Mouse (Mus musculus) intestine, embryonic 16.5 days (tissue): ENCODE results near the gene Gapvd1. TPM values are rescaled to one million over a fixed set of nuclear protein-coding genes. Genes with fewer than 3 reads are reported as not detected.

Source experiments
- ATAC-seq: fragments of 200-750 bp; cut with Nextera tagmentation; 2 replicates; pipeline ENCODE4 v1.8.0; 2017; ENCODE audit warnings: moderate TSS enrichment, moderate library complexity
- H3K27ac ChIP-seq: fragments of 300-500 bp; sonication (generic); 2 replicates; pipeline ENCODE4 v1.5.1; 2014; ENCODE audit warnings: mild to moderate bottlenecking, low read length
- H3K27me3 ChIP-seq: fragments of 300-500 bp; sonication (generic); replicated peaks from 2 replicates; pipeline ENCODE4 v1.6.1; 2014; ENCODE audit warnings: low read length, control low read depth, mixed read lengths; ENCODE audit not compliant: control insufficient read depth, insufficient read depth
- H3K36me3 ChIP-seq: fragments of 300-500 bp; sonication (generic); 2 replicates; pipeline ENCODE4 v1.6.1; 2014; ENCODE audit warnings: low read length, control low read depth; ENCODE audit not compliant: control insufficient read depth, insufficient read depth
- H3K4me1 ChIP-seq: fragments of 300-500 bp; sonication (generic); 2 replicates; pipeline ENCODE4 v1.6.1; 2014; ENCODE audit warnings: low read length, control low read depth, mixed read lengths; ENCODE audit not compliant: control insufficient read depth, insufficient read depth
- H3K4me2 ChIP-seq: fragments of 300-500 bp; sonication (generic); 2 replicates; pipeline ENCODE4 v1.6.1; 2014; ENCODE audit warnings: low read depth, low read length, control low read depth
- H3K4me3 ChIP-seq: fragments of 300-500 bp; sonication (generic); 2 replicates; pipeline ENCODE4 v1.5.1; 2014; ENCODE audit warnings: mild to moderate bottlenecking, low read length
- H3K9ac ChIP-seq: fragments of 300-500 bp; sonication (generic); 2 replicates; pipeline ENCODE4 v1.6.1; 2014; ENCODE audit warnings: low read depth, low read length
- H3K9me3 ChIP-seq: fragments of 300-500 bp; sonication (generic); 2 replicates; pipeline ENCODE4 v1.6.1; 2016; ENCODE audit warnings: low read length, control low read depth; ENCODE audit not compliant: control insufficient read depth
- WGBS: fragments of 180-500 bp; shearing (Covaris S2); extraction: QIAGEN DNeasy Blood & Tissue Kit; methylation state at CpG from one replicate; pipeline ENCODE4 v1.1.7; 2014; 5-methylcytosine and 5-hydroxymethylcytosine counted together
- polyA plus RNA-seq: library from polyadenylated mRNA; unstranded; fragments of >200 nt; fragmentation: Nextera tagmentation; extraction: Ambion mirVana; gene quantifications from 2 replicates; pipeline ENCODE4 v1.2.1, GENCODE M21; 2015

Gene Gapvd1
- polyA plus RNA-seq, 1 experiment from 2014 or later, result 56.6 TPM

DNA sequence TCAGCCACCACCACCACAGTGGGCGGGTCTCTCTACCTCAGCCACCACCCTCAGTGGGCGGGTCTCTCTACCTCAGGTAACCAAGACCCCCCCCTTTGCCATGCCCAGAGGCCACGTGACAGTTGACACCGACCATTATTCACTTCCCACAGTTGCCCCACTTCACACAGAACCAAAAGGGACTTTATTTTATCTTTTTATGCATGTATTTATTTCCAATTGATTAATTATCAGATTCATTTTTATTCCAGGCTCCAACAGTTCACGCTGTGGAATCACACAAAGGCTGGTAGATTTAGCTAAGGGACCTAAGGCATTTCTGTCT is 108.5 kb downstream of the Gapvd1 start:
- Histone ChIP-seq H3K4me1 (peaks cover 10% of the 10 kb centered on the region), H3K9me3 (no peaks in the 10 kb centered on the region; the same call in 1 of the 2 replicates), H3K4me3 (peak overlapping the region; percentile 53; the same call in 1 of the 2 replicates), H3K9ac (no peak overlapping the region), H3K27me3 (no peaks in the 10 kb centered on the region), H3K4me2 (peak overlapping the region; percentile 91), H3K27ac (no peak overlapping the region), H3K36me3 (no peaks in the 10 kb centered on the region)
- no peak for ATAC-seq
- WGBS, result 11% methylated on average over 5 of the region's 5 CpGs

- H3K9me3 ChIP-seq, result no peaks in the 10 kb centered on the region; the same call in 1 of the 2 replicates
- H3K27me3 ChIP-seq, result no peaks in the 10 kb centered on the region
- WGBS, result 11% methylated on average over 21 of the region's 21 CpGs
- peak overlapping the region; percentile 91 for H3K4me2 ChIP-seq
- peak overlapping the region; percentile 53 for H3K4me3 ChIP-seq
- no peaks in the 10 kb centered on the region for H3K36me3 ChIP-seq
- peak; percentile 96 for ATAC-seq
- H3K9ac ChIP-seq, result peak overlapping the region; percentile 69
- peaks cover 10% of the 10 kb centered on the region for H3K4me1 ChIP-seq
- H3K27ac ChIP-seq, result peak overlapping the region; percentile 60
These were observed 109.0 kb downstream of the Gapvd1 start for GRCm38 (mm10) chr2:34645851-34646540.

- Histone ChIP-seq H3K4me1 (peaks cover 10% of the 10 kb centered on the region), H3K4me2 (no peak overlapping the region), H3K9me3 (no peaks in the 10 kb centered on the region; the same call in 1 of the 2 replicates), H3K4me3 (no peak overlapping the region), H3K27me3 (no peaks in the 10 kb centered on the region), H3K27ac (no peak overlapping the region), H3K36me3 (no peaks in the 10 kb centered on the region), H3K9ac (no peak overlapping the region)
- WGBS, result 48% methylated on average over 22 of the region's 22 CpGs
- no peak for ATAC-seq
These were observed 110.2 kb downstream of the Gapvd1 start for GRCm38 (mm10) chr2:34644571-34645526.

DNA sequence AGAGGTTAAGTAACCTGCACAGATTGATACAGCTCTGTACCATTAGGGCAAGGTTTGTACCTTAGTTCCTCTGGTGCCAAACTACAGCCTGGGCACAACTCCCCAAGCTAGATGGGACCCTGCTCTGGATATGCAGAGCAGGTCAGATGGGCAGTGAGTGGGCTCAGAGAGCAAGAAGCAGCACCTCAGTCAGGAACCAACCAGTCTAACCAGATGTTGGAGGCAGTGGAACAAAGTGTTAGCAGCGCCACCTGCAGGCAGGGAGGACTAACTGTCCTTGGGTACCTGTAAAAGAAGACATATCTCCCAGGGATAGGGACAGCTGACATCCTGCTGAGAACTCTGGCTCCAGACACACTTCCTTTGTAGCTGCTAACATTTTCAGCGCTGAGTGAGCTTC is 112.7 kb downstream of the Gapvd1 start:
- ATAC-seq, result no peak
- no peak overlapping the region for H3K4me2 ChIP-seq
- H3K27me3 ChIP-seq, result no peaks in the 10 kb centered on the region
- no peak overlapping the region for H3K4me3 ChIP-seq
- H3K36me3 ChIP-seq, result no peaks in the 10 kb centered on the region
- no peak overlapping the region for H3K9ac ChIP-seq
- no peaks in the 10 kb centered on the region; the same call in 1 of the 2 replicates for H3K9me3 ChIP-seq
- 38% methylated on average over 2 of the region's 2 CpGs for WGBS
- H3K27ac ChIP-seq, result no peak overlapping the region
- peaks cover 17% of the 10 kb centered on the region for H3K4me1 ChIP-seq

GRCm38 (mm10) chr2:34639725-34640124 is 115.3 kb downstream of the Gapvd1 start:
- no peaks in the 10 kb centered on the region for H3K27me3 ChIP-seq
- 56% methylated on average over 5 of the region's 5 CpGs for WGBS
- peak overlapping the region; percentile 98; the same call in 1 of the 2 replicates for H3K4me2 ChIP-seq
- H3K27ac ChIP-seq, result no peak overlapping the region
- 0 out of 2 replicates have a peak, but pooled peaks cover 7% of the 10 kb centered on the region for H3K4me1 ChIP-seq
- ATAC-seq, result 0 out of 2 replicates have a peak, but pooled peaks have one; percentile 32
- H3K4me3 ChIP-seq, result no peak overlapping the region; the same call in 1 of the 2 replicates
- H3K36me3 ChIP-seq, result no peaks in the 10 kb centered on the region
- no peak overlapping the region for H3K9ac ChIP-seq
- no peaks in the 10 kb centered on the region; the same call in 1 of the 2 replicates for H3K9me3 ChIP-seq

GRCm38 (mm10) chr2:34638955-34639650 is 115.9 kb downstream of the Gapvd1 start:
- no peaks in the 10 kb centered on the region; the same call in 1 of the 2 replicates for H3K9me3 ChIP-seq
- ATAC-seq, result peak; percentile 79
- H3K27me3 ChIP-seq, result no peaks in the 10 kb centered on the region
- H3K9ac ChIP-seq, result peak overlapping the region; percentile 74
- peak overlapping the region; percentile 98 for H3K4me2 ChIP-seq
- H3K4me1 ChIP-seq, result 0 out of 2 replicates have a peak, but pooled peaks cover 7% of the 10 kb centered on the region
- 20% methylated on average over 37 of the region's 37 CpGs for WGBS
- peak overlapping the region; percentile 51 for H3K4me3 ChIP-seq
- H3K27ac ChIP-seq, result no peak overlapping the region
- no peaks in the 10 kb centered on the region for H3K36me3 ChIP-seq

DNA sequence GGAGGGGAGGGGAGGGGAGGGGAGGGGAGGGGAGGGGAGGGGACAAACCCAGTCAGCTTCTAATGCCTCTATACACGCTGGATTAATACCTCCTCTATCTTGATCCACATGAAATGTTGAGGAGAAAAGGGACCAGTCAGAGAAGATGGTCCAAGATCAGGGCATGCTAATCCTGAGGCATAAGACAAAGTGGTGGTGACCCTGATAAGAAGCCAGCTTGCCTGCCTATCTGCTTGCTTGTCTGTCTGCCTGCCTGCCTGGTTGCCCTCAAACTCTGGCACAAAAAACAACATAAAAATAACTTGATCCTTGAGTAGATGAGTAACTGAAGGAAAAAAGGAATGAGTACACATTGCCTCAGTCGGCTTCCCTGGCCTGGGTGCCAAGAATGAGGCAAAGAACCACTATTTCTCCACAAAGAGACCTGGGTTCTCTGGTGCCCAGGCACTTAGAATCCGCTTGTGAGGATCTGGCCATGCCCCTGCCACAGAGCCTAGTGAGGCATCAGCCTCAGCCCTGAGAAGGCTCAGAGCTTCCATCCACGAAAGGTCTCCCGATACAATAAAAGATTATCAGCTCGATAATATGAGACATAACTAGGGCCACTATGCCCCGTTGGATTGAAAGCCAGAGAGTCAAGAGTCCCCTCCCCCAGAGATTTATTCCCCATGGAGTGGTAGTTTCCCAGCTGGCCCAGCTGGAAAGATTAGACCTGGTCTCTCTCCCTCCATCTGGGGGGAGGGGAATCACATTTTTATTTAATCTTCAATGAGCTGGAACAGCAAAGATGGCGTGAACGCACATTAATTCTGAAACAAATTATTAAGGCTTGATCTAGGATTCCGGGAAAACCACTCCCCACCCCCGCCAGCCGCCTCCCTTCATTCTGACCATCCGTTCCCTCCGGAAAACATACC is 119.5 kb downstream of the Gapvd1 start:
- no peak for ATAC-seq
- Histone ChIP-seq H3K36me3 (no peaks in the 10 kb centered on the region), H3K27me3 (no peaks in the 10 kb centered on the region), H3K9ac (no peak overlapping the region), H3K4me3 (no peak overlapping the region), H3K4me2 (no peak overlapping the region), H3K4me1 (0 out of 2 replicates have a peak, but pooled peaks cover 7% of the 10 kb centered on the region), H3K9me3 (no peaks in the 10 kb centered on the region), H3K27ac (no peak overlapping the region)
- 68% methylated on average over 14 of the region's 14 CpGs for WGBS

GRCm38 (mm10) chr2:34632051-34632450 is 123.0 kb downstream of the Gapvd1 start:
- Histone ChIP-seq H3K4me1 (peaks cover 18% of the 10 kb centered on the region), H3K9ac (no peak overlapping the region), H3K27ac (no peak overlapping the region), H3K36me3 (no peaks in the 10 kb centered on the region), H3K9me3 (no peaks in the 10 kb centered on the region), H3K4me2 (no peak overlapping the region), H3K4me3 (no peak overlapping the region), H3K27me3 (no peaks in the 10 kb centered on the region)
- no peak for ATAC-seq
- WGBS, result 65% methylated on average over 12 of the region's 12 CpGs
